Mouse (Mus musculus): ENCODE results near the gene Nt5c3.

Nt5c3 gene

GRCm38 (mm10) chr6:56904330-56904729, 19.4 kb downstream of the Nt5c3 start:
- no peak for DNase-seq (ENCODE audit: low read depth, low spot score)

DNA sequence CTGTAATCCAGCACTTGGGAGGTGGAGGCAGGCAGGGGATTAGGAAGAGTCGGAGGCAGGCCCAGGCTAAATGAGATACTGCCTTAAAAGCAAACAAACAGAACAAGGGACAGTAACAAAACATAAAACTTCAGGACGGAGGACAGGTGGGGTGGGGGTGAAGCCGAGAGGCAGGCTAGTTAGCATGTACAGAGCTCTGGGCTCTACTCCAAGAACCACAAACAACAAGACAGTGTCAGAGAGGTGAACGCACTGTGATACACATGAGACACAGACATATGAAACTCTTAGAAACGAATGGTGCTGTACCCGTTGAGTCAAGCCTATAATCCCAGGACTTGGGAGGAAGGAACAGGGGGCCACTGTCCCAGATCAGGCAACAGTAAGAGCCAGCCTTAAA, 19.9 kb downstream of the Nt5c3 start:
- DNase-seq (ENCODE audit: low read depth, low spot score) = no peak

DNA sequence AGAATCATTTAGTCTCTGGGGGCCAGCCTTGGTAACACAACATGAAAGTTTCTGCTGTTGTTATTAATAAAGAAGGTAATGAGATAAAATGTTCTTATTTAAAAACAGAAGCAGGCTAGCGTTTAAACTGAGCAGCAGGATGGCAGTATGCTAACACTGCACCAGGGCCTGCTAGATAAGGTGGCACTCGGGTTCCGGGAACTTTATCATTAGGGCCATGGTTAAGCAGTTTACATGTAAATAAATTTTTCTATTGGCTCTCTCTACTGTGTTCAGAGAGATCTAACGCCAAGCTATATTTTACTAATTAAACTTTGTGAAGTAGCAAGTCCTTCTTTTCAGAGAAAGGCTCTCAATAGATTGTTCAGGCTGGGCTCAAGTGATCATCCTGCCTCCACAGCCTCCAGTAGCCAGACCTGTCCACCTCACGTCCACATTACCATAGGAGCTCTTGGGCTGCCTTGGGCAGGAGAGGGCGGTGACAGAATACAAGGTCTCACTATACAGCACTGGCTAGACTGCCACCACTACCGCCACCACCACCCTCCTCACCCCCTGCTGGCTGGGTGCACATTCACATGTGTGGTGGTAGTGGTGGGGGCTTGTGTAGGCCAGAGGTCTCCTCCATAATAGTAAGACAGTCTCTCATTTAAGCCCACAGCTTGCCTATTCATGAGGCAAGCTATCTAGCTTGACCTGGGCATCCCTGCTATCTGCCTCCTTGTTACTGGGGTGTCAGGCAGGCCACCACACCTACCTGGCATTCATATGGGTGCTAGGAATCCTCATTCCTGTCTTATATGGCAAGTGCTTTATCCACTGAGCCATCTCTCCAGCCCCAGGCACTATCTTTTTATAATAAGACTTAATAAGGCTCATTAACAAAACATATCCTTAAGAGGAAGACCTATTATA, 20.9 kb downstream of the Nt5c3 start:
- no peak for DNase-seq (ENCODE audit: low read depth, low spot score)

GRCm38 (mm10) chr6:56901824-56902386, 21.8 kb downstream of the Nt5c3 start:
- peak; percentile 83 for DNase-seq (ENCODE audit: low read depth, low spot score)

DNA sequence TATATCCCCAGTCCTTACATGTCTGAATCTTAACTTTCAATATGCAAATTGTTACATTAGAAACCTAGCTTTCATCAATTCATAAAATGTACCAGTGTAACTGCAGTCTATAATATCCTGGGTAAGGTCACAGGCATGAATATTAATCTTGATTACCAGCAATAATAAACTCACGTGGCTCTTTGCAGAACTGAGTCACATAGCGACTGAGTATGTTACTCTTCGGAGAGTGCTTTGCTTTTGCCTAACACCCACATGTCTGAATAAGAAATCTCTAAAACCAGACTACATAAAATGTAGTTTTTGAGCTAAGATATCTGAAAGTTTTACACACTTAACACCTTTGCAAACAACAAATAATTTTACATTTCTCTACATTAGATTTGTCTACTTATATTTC, 22.4 kb downstream of the Nt5c3 start:
- DNase-seq (ENCODE audit: low read depth, low spot score) = no peak

- DNase-seq (ENCODE audit: low read depth, low spot score) = no peak
Measured at GRCm38 (mm10) chr6:56899601-56900000, 24.1 kb downstream of the Nt5c3 start.

- no peak for DNase-seq (ENCODE audit: low read depth, low spot score)
Measured at GRCm38 (mm10) chr6:56890762-56891161, 33.0 kb downstream of the Nt5c3 start.

DNA sequence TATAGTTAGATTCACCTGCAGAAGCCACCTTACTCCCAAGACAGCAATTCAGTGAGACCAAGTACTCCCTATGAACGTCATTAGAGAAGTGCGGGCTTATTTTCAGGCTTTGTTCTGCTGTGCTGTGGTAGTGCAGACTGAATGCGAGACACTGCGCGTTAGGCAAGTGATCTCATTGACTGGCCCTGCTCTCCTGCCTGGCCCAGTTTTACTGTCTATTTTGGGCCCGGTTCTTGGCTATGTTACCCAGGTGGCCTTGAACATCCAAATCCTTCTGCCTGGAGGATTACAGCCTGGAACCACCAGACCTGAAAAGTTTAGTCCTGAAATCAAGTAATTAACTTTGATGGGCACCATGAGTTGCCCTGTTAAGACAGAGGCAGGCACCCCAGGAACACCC, 35.2 kb downstream of the Nt5c3 start:
- no peak for DNase-seq (ENCODE audit: low read depth, low spot score)

DNA sequence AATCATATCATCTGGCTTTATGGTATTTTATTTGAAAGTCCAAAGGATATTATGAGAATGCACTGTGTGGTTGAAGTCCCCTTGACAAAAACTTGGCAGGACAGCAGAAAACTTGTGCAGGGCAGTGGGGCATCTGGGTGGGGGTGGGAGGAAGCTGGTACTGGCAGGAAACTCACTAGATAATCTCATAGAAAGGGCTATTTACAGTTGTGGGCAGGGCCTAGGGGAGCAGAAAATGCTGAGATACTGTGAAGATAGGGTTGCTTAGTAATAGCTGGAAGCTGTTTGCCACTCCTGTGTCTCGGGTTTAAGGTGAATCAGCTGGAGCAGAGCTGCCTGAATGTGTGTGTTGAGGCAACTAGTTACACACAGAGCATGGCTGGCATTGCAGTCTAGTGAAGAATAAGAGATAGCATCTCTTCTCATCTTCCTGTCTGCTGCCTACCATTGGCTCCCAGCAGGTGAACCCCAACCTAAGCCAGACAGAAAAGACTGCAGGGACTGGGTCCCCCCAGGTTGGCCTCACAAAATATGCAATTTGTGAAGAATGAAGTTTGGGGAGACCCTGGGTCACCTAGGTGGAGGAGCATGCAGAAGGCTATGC, 44.3 kb downstream of the Nt5c3 start:
- no peak for DNase-seq (ENCODE audit: low read depth, low spot score)

DNA sequence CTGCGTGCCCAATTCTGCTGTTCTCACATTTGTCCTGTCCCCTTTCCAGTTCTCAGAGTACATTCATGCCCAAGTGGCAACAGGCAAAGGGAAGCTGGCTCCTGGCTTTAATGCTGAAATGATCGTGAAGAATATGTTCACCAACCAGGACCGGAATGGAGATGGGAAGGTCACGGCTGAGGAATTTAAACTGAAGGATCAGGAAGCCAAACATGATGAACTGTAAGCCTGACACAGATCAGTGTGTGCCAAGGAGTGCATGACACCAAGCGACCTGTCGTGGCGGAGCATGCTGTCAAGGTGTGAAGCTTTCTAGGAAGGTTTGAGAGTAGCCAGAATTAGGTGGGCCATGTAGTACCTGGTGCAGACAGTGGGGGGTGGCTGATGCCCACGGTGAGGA, 45.7 kb downstream of the Nt5c3 start:
- peak; percentile 17 for DNase-seq (ENCODE audit: low read depth, low spot score)

DNA sequence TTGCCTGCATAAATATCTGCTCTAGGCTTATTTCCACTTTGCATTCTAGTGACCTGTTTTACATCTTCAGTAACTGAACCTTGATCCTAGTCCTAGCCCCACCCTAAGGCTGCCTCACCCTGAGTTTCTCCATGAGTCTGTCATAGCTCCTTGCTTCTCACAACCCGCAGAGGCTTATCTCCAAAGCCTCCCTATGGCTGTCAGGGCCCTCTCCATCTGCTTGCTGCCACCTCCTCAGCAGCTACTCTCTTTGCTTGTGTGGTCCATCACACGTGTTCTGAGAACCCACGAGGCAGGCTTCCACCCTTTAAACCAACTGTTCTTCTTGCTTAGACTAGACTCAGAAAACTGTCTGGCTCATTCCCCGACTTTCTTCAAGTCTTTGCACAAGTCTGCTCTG, 46.9 kb downstream of the Nt5c3 start:
- no peak for DNase-seq (ENCODE audit: low read depth, low spot score)

- DNase-seq (ENCODE audit: low read depth, low spot score) = no peak
Measured at GRCm38 (mm10) chr6:56870027-56870426, 53.7 kb downstream of the Nt5c3 start.

DNA sequence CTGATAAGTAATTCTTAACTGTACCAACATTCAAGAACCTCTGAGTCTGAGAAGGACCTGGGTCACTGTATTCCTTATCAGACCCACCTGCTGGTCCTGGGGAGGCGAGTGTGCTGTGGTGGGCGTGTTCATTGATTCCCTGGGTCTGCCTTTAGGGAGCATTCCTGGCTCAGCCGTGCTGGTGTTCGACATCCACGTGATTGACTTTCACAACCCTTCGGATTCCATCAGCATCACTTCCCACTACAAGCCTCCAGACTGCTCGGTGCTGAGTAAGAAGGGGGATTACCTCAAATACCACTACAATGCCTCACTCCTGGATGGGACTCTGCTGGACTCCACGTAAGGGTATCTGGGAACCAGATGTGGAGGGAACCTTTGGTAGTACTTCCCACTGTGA, 55.2 kb downstream of the Nt5c3 start:
- DNase-seq (ENCODE audit: low read depth, low spot score) = peak; percentile 39

DNA sequence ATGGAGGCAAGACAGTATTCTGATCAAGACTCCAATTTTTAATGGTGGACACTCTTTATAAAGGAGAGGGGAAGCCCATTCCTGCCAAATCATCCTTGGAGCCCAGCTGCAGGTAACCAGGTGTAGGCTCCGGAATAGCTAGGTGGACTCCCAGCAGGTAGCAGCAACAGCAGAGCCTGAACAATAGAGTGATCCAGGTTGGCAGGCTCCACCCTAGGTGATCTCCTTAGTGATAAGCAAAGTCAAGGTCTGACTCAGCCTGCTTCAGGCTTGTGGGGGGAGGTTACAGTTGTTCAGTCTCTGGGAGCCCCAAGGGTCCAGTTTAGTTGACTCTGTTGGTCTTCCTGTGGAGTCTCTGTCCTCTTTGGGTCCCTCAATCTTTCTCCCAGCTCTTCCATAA, 56.8 kb downstream of the Nt5c3 start:
- DNase-seq (ENCODE audit: low read depth, low spot score) = peak; percentile 53

GRCm38 (mm10) chr6:56860205-56860848, 63.4 kb downstream of the Nt5c3 start:
- DNase-seq (ENCODE audit: low read depth, low spot score) = no peak

DNA sequence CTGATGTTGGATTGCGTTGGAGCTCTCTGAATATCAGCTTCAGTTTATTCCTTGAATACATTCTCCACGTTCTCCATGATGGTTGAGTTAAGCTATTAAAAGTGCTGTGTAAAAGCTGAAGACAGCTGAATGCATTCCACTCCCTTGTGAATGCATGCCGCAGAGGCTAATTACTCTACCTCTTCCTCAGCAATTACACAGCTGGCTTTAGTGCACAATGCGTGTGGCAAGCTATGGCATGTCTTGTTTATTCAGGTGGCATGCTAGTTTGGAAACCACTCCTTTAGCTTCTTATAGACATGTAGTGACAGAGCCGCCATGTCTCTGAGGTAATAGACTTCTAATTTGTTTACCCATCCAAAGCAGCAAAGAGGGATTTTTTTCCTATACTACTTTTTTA, 67.0 kb downstream of the Nt5c3 start:
- no peak for DNase-seq (ENCODE audit: low read depth, low spot score)

DNA sequence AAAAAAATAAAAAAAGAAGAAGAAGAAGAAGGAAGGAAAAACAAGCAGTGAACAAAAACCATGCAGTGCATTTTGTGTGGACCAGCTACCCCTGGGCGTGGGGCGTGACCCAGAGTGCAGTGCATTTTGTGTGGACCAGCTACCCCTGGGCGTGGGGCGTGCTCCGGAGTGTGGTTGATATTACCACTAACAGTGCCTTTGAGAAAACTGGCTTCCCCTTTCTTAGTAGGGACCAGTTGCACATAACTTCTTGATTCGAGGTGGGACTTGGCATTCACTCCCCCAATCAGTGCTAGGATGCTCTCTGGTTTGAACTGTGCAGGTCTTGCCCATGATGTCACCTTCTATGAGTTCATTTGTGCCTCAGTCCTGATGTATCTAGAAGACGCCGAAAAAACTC, 68.9 kb downstream of the Nt5c3 start:
- DNase-seq (ENCODE audit: low read depth, low spot score) = no peak

- peak; percentile 36 for DNase-seq (ENCODE audit: low read depth, low spot score)
Measured at GRCm38 (mm10) chr6:56850315-56850714, 73.4 kb downstream of the Nt5c3 start.

DNA sequence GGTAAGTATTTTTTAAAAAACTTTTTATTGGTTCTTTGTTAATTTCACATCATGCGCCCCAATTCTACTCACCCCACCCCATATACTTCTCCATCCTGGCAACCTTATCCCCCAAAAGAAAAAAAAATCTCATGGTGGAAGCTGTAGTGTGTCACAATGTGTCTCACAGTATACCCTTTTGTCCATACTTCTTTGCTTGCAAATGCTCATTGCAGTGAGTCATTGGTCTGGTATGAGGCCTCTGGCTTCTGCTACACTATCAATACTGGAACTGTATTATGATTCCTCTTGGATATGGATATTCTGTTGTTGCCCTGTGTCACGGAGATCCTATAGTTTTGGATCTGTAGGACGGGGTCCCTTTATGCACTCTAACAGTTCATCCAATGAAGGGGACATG, 74.8 kb downstream of the Nt5c3 start:
- DNase-seq (ENCODE audit: low read depth, low spot score) = no peak

DNA sequence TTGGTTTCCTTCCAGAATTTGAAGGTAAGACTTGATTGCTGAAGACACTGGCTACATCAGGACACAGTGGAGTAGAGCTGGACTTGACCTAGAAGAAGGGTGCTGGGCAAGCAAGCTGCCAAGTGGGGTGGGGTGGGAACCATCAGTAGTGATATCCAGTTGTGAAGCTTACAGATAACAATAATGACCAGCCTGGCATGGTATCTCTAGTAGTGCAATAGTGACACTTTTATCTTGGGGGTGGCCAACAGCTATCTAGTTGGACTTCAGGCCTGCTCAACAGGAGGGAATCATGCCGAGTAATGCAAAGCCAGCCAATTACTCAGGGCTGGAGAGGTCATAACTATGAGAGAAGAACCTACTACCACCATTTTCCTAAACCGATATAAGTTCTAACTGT, 79.4 kb downstream of the Nt5c3 start:
- no peak for DNase-seq (ENCODE audit: low read depth, low spot score)

GRCm38 (mm10) chr6:56843229-56843628, 80.5 kb downstream of the Nt5c3 start:
- no peak for DNase-seq (ENCODE audit: low read depth, low spot score)

GRCm38 (mm10) chr6:56837621-56838020, 86.1 kb downstream of the Nt5c3 start:
- no peak for DNase-seq (ENCODE audit: low read depth, low spot score)

Data from ES-CJ7 (cell line).